Mouse (Mus musculus) small intestine, adult 2 months (tissue): ENCODE data around the gene D16Ertd472e. TPM values are rescaled to one million over a fixed set of nuclear protein-coding genes. Genes with fewer than 3 reads are reported as not detected.
"Not testable (repeated sequence)": the region's sequence is repeated elsewhere in the genome, so short reads cannot be mapped to it uniquely, and the experiment has no call there.

ENCODE experiments used
- H3K27ac ChIP-seq: fragments of 200-500 bp; 2 replicates; pipeline ENCODE4 v1.5.1; 2012; ENCODE audit warnings: low read depth, low read length, control low read depth, inconsistent platforms; ENCODE audit not compliant: insufficient read depth
- H3K27me3 ChIP-seq: fragments of 200-500 bp; 2 replicates; pipeline ENCODE4 v1.6.1; 2012; ENCODE audit warnings: mild to moderate bottlenecking, moderate library complexity, low read length, inconsistent platforms; ENCODE audit not compliant: control insufficient read depth, insufficient read depth
- H3K36me3 ChIP-seq: fragments of 200-500 bp; 2 replicates; pipeline ENCODE4 v1.6.1; 2012; ENCODE audit warnings: mild to moderate bottlenecking, low read length, control low read depth, inconsistent platforms; ENCODE audit not compliant: control insufficient read depth, insufficient read depth
- H3K4me1 ChIP-seq: fragments of 200-500 bp; 2 replicates; pipeline ENCODE4 v1.6.1; 2012; ENCODE audit warnings: low read length, inconsistent platforms, mixed read lengths; ENCODE audit not compliant: control insufficient read depth, insufficient read depth, insufficient read length
- H3K4me3 ChIP-seq: fragments of 200-500 bp; 2 replicates; pipeline ENCODE4 v1.5.1; 2012; ENCODE audit warnings: low read depth, mild to moderate bottlenecking, control low read depth, inconsistent platforms, low read length, moderate library complexity
- CTCF ChIP-seq: fragments of 200-500 bp; IDR thresholded peaks from 2 replicates; pipeline ENCODE4 v1.5.1; 2012; ENCODE audit warnings: low read depth, mild to moderate bottlenecking, control low read depth, inconsistent platforms, low read length, moderate library complexity, mixed read lengths; ENCODE audit not compliant: insufficient replicate concordance, insufficient read length; ENCODE audit errors: extremely low read depth
- POLR2A ChIP-seq: fragments of 200-500 bp; IDR thresholded peaks from 2 replicates; pipeline ENCODE4 v1.6.1; 2012; ENCODE audit warnings: low read depth, mild to moderate bottlenecking, control low read depth, inconsistent platforms, low read length, moderate library complexity
- WGBS: fragments of 180-500 bp; shearing (Covaris S2); methylation state at CpG from one replicate; pipeline ENCODE4 v1.1.7; 2018; 5-methylcytosine and 5-hydroxymethylcytosine counted together
- polyA plus RNA-seq: library from polyadenylated mRNA; depleted of rRNA; stranded (reverse); fragments of >200 nt; gene quantifications from 2 replicates; pipeline ENCODE4 v1.2.3, GENCODE M21; 2012

Gene D16Ertd472e
- polyA plus RNA-seq, 1 experiment: 2.3 TPM

DNA sequence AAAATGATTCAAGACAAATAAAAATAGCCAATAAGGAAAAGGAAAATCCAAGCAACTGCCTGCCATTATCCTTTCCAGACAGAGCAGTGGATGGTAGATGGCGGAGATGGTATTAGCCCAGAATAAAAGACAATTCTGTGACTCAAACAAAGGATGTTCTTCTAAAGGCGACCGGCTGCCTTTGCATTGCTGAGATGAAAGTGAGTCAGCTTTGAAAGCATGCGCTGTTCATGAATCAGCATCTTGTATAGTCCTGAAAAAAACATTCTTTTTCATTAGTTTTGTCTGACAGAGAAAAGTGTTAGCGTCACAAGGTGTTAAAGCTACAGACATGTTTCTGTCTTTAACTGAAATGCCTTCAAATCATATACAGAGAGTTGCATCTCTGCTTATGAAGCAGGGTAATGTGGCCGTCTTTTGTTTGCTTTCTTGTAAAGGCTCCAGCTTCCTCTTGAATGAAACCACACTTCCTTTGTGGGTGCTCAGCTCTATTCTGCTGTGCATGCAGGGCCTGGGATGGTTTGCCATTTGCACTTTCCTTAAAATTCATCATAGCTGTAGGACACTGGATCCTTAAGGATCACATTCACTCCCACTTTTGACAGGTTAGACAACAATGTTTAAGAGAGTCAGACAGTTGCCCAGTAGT lies 44.4 kb downstream of the D16Ertd472e start:
- no peak for TF ChIP-seq CTCF
- TF ChIP-seq POLR2A: no peak
- no peaks in the 10 kb centered on the region for H3K4me1 ChIP-seq
- whole genome bisulfite sequencing: 65% methylated on average over 6 of the region's 6 CpGs

DNA sequence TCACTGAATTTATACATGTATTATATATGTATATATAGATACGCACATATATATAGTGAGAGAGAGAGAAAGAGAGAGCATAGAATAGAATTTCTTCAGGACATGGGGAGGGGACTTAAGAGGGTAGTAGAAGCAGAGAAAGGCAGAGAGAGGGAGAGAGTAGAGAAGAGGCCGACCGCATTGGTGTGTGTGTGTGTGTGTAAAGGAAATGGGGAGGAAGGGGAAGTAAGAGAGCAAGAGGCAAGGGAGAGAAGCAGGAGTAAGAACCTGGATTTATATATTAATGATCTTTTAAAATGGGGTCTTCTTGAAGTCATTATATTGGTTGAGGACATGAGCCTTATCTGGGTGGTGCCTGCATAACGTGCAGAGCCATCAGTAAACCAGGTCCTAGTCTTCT lies 53.5 kb downstream of the D16Ertd472e start:
- Histone ChIP-seq H3K4me3 (no peak overlapping the region), H3K27ac (no peak overlapping the region), H3K4me1 (no peaks in the 10 kb centered on the region), H3K27me3 (no peaks in the 10 kb centered on the region), H3K36me3 (no peaks in the 10 kb centered on the region)
- TF ChIP-seq POLR2A (no peak), CTCF (no peak)
- WGBS: 73% methylated on average over 4 of the region's 4 CpGs

More for the DNA sequence above, 44.4 kb downstream of the D16Ertd472e start:
- no peak overlapping the region for H3K27ac ChIP-seq
- H3K27me3 ChIP-seq: no peaks in the 10 kb centered on the region
- H3K36me3 ChIP-seq: no peaks in the 10 kb centered on the region
- no peak overlapping the region for H3K4me3 ChIP-seq

DNA sequence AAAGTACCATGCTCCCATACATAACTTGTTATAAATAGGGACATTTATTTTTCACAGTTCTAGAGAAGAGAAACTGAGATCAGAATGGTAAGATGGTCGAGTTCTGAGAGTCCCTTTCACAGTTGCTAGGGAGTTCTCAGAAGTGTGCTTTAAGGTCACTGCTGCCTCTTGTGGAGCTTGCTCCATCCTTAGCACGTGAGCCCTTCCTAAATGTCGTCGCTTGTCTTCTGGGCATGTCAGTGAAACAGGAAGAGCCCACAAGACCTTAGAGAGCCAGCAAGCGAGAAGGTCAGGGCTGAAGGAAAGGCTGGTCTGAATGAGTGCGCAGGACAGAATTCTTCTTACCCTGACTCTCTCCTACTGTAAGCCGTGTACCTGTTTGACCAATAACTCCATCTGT lies 57.8 kb downstream of the D16Ertd472e start:
- H3K27ac ChIP-seq: no peak overlapping the region
- H3K4me1 ChIP-seq: no peaks in the 10 kb centered on the region
- 66% methylated on average over 7 of the region's 7 CpGs for WGBS
- no peaks in the 10 kb centered on the region for H3K36me3 ChIP-seq
- no peak for TF ChIP-seq CTCF
- TF ChIP-seq POLR2A: no peak
- no peaks in the 10 kb centered on the region for H3K27me3 ChIP-seq
- H3K4me3 ChIP-seq: no peak overlapping the region

DNA sequence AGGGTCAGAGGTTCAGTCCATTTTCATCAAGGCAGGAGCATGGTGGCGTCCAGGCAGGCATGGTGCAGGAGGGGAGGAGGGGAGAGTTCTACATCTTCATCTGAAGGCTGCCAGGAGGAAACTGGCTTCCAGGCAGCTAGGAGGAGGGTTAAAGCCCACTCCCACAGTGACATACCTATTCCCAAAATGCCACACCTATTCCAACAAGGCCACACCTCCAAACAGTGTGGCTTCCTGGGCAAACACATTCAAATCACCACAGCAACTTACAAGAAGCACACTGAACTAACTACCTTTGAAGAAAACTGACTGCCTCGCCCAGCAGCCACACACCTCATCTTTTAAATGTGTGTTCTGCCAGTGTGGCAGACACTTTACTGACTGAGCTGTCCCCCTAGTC lies 59.3 kb downstream of the D16Ertd472e start:
- 71% methylated on average over 2 of the region's 2 CpGs for WGBS
- no peak for TF ChIP-seq CTCF
- no peak for TF ChIP-seq POLR2A
- no peak overlapping the region for H3K4me3 ChIP-seq

DNA sequence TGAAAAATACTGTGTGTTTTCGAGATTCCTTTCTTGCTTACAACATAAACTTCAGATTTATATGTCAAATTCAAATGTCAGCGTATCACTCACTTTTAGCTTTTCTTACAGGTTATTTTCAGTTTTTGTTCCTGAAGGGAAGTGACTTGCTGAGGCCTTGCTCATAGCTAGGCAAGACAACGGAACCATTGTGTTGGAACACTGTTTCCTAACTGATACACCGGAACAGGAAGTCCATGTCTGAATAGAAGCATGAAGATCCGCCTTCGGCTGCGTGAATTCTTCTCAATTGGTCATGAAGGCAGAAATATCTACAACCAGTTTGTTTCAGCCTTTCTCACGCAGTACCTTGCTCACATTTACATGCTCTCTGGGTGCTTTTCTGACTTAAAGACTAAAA lies 65.0 kb downstream of the D16Ertd472e start:
- WGBS: 83% methylated on average over 8 of the region's 8 CpGs
- Histone ChIP-seq H3K36me3 (no peaks in the 10 kb centered on the region), H3K27me3 (no peaks in the 10 kb centered on the region), H3K27ac (no peak overlapping the region), H3K4me3 (no peak overlapping the region), H3K4me1 (no peaks in the 10 kb centered on the region)
- no peak for TF ChIP-seq CTCF
- TF ChIP-seq POLR2A: no peak

More for the DNA sequence above, 59.3 kb downstream of the D16Ertd472e start:
- Histone ChIP-seq H3K27me3 (no peaks in the 10 kb centered on the region), H3K4me1 (no peaks in the 10 kb centered on the region), H3K36me3 (no peaks in the 10 kb centered on the region), H3K27ac (no peak overlapping the region)

DNA sequence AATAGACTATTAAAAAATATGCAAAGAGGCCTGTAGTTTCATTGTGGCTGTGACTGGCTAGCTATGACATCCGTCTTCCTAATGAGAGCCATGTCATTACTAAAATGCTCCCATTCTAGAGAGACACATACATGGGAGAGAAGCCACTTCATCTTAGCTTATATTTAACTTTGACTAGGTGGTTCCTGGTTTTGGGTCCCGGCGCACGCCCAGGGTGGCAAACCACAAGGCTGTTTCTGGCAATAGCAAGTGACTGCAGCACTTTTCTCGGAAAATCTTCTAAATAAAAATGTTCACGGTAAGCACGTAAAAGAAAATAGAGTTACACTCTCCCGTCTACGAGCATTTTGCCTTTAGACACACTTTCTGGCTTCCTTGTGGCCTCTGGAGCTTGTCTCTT lies 74.0 kb downstream of the D16Ertd472e start:
- no peaks in the 10 kb centered on the region for H3K27me3 ChIP-seq
- no peak overlapping the region for H3K27ac ChIP-seq
- no peaks in the 10 kb centered on the region for H3K36me3 ChIP-seq
- TF ChIP-seq POLR2A (no peak), CTCF (no peak)
- H3K4me3 ChIP-seq: no peak overlapping the region
- 83% methylated on average over 9 of the region's 9 CpGs for WGBS
- H3K4me1 ChIP-seq: no peaks in the 10 kb centered on the region

DNA sequence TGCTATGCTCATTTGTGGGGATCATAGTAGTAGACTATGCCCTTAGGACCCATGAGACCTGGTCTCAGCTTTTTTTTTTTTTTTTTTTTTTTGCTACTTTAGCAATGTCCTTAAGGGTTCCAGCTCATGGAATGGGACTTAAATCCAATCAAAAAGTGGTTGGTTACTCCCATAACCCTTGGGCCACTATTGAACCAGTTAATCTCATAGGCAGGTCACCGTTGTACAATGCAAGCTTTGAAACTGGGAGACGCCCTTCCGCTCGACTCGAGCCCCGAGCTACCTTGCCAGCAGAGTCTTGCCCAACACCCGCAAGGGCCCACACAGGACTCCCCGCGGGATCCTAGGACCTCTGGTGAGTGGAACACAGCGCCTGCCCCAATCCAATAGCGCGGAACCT lies 83.8 kb downstream of the D16Ertd472e start:
- H3K36me3 ChIP-seq, H3K27ac ChIP-seq, H3K4me1 ChIP-seq, H3K4me3 ChIP-seq, H3K27me3 ChIP-seq: not testable (repeated sequence)
- 98% methylated on average over 12 of the region's 12 CpGs for WGBS
